Mouse (Mus musculus) CH12.LX (cell line): ENCODE measurements around the gene Ror1. TPM values are rescaled to one million over a fixed set of nuclear protein-coding genes. Genes with fewer than 3 reads are reported as not detected.

Source experiments
- DNase-seq: peaks from one replicate; pipeline ENCODE4 v3.0.0-alpha.2; 2013; ENCODE audit errors: extremely low read depth
- H3K27ac ChIP-seq: 2 replicates; pipeline ENCODE4 v1.5.1; 2012; ENCODE audit warnings: low read depth, mild to moderate bottlenecking, control low read depth, moderate library complexity; ENCODE audit not compliant: insufficient read depth
- H3K27me3 ChIP-seq: replicated peaks from 2 replicates; pipeline ENCODE3; 2012; ENCODE audit warnings: inconsistent platforms
- H3K36me3 ChIP-seq, 2 experiments: replicated peaks in 1 of 2; 2 replicates each; pipeline versions ENCODE3 to v1.6.1; 2012; ENCODE audit warnings: inconsistent platforms in 1 of 2, low read length in 1 of 2, mild to moderate bottlenecking in 1 of 2, mixed read lengths in 1 of 2, moderate library complexity in 1 of 2; ENCODE audit not compliant: control insufficient read depth in 1 of 2, insufficient read depth in 1 of 2
- H3K4me1 ChIP-seq, 2 experiments: 2 replicates each; pipeline ENCODE4 v1.6.1; 2012; ENCODE audit warnings: inconsistent platforms in 1 of 2, moderate library complexity in 1 of 2; ENCODE audit not compliant: insufficient read depth in 2 of 2, control insufficient read depth in 1 of 2
- H3K4me2 ChIP-seq: 2 replicates; pipeline ENCODE4 v1.6.1; 2012; ENCODE audit warnings: low read depth, mild to moderate bottlenecking, control low read depth; ENCODE audit not compliant: poor library complexity, insufficient read depth, severe bottlenecking
- H3K4me3 ChIP-seq, 3 experiments: fragments of 150-350 bp in 1 of 3; sonication (generic) in 1 of 3; replicated peaks in 1 of 3; 2 replicates each; pipeline versions ENCODE3 to v1.5.1; 2011 to 2012; ENCODE audit warnings: low read depth in 2 of 3, low read length in 2 of 3, mild to moderate bottlenecking in 2 of 3, moderate library complexity in 2 of 3, control low read depth in 1 of 3, improper control_type of control experiment in 1 of 3, inconsistent platforms in 1 of 3, mixed read lengths in 1 of 3; ENCODE audit not compliant: poor library complexity in 1 of 3
- H3K79me2 ChIP-seq: replicated peaks from 2 replicates; pipeline ENCODE4 v1.6.1; 2012; ENCODE audit warnings: mild to moderate bottlenecking, moderate library complexity; ENCODE audit not compliant: control insufficient read depth, poor library complexity, insufficient read depth, severe bottlenecking; ENCODE audit errors: extremely low read depth
- H3K9ac ChIP-seq: 2 replicates; pipeline ENCODE4 v1.6.1; 2012; ENCODE audit warnings: low read depth, mild to moderate bottlenecking, control low read depth, moderate library complexity; ENCODE audit not compliant: insufficient read depth
- H3K9me3 ChIP-seq: replicated peaks from 2 replicates; pipeline ENCODE3; 2012; ENCODE audit warnings: low read length, inconsistent platforms, mixed read lengths
- CHD1 ChIP-seq: IDR thresholded peaks from 2 replicates; pipeline ENCODE4 v1.6.1; 2012; ENCODE audit warnings: low read depth, low read length, improper control_type of control experiment, inconsistent platforms
- E2F4 ChIP-seq: IDR thresholded peaks from 2 replicates; pipeline ENCODE4 v1.6.1; 2011; ENCODE audit warnings: low read depth, low read length, improper control_type of control experiment; ENCODE audit not compliant: insufficient replicate concordance
- EP300 ChIP-seq: IDR thresholded peaks from 2 replicates; pipeline ENCODE4 v1.6.1; 2011; ENCODE audit warnings: low read length, improper control_type of control experiment
- ETS1 ChIP-seq: conservative IDR thresholded peaks from 2 replicates; pipeline ENCODE4 v1.6.1; 2012; ENCODE audit warnings: low read depth, mild to moderate bottlenecking, inconsistent platforms, low read length, improper control_type of control experiment, moderate library complexity
- GABPA ChIP-seq: IDR thresholded peaks from 2 replicates; pipeline ENCODE4 v1.6.1; 2012; ENCODE audit warnings: low read depth, low read length, improper control_type of control experiment, inconsistent platforms; ENCODE audit not compliant: insufficient replicate concordance
- HCFC1 ChIP-seq: IDR thresholded peaks from 2 replicates; pipeline ENCODE4 v1.6.1; 2012; ENCODE audit warnings: low read depth, mild to moderate bottlenecking, inconsistent platforms, low read length, improper control_type of control experiment
- IRF4 ChIP-seq: IDR thresholded peaks from 2 replicates; pipeline ENCODE4 v1.6.1; 2014; ENCODE audit warnings: low read depth, mild to moderate bottlenecking, inconsistent platforms, low read length, improper control_type of control experiment
- KAT2A ChIP-seq: IDR thresholded peaks from 2 replicates; pipeline ENCODE4 v1.6.1; 2012; ENCODE audit warnings: low read length, improper control_type of control experiment, inconsistent platforms; ENCODE audit not compliant: insufficient replicate concordance
- MAFK ChIP-seq: IDR thresholded peaks from 2 replicates; pipeline ENCODE4 v1.6.1; 2011; ENCODE audit warnings: low read length, improper control_type of control experiment; ENCODE audit not compliant: insufficient replicate concordance
- MAZ ChIP-seq: IDR thresholded peaks from 2 replicates; pipeline ENCODE4 v1.6.1; 2012; ENCODE audit warnings: low read depth, mild to moderate bottlenecking, inconsistent platforms, low read length, improper control_type of control experiment, moderate library complexity
- MEF2A ChIP-seq: IDR thresholded peaks from 2 replicates; pipeline ENCODE4 v1.6.1; 2014; ENCODE audit warnings: low read depth, mild to moderate bottlenecking, inconsistent platforms, low read length, improper control_type of control experiment, borderline replicate concordance
- MXI1 ChIP-seq: IDR thresholded peaks from 2 replicates; pipeline ENCODE4 v1.6.1; 2011; ENCODE audit warnings: mild to moderate bottlenecking, low read depth, low read length, improper control_type of control experiment
- MYC ChIP-seq: IDR thresholded peaks from 2 replicates; pipeline ENCODE4 v1.6.1; 2011; ENCODE audit warnings: low read depth, mild to moderate bottlenecking, improper control_type of control experiment, low read length
- NELFE ChIP-seq: IDR thresholded peaks from 2 replicates; pipeline ENCODE4 v1.6.1; 2011; ENCODE audit warnings: low read depth, low read length, improper control_type of control experiment
- NRF1 ChIP-seq: IDR thresholded peaks from 2 replicates; pipeline ENCODE4 v1.6.1; 2014; ENCODE audit warnings: low read depth, mild to moderate bottlenecking, inconsistent platforms, low read length, improper control_type of control experiment, moderate library complexity
- PAX5 ChIP-seq: IDR thresholded peaks from 2 replicates; pipeline ENCODE4 v1.6.1; 2012; ENCODE audit warnings: low read length, inconsistent platforms, mixed read lengths
- POLR2AphosphoS2 ChIP-seq: IDR thresholded peaks from 2 replicates; pipeline ENCODE4 v1.6.1; 2011; ENCODE audit warnings: low read depth, low read length, improper control_type of control experiment
- SMC3 ChIP-seq: IDR thresholded peaks from 2 replicates; pipeline ENCODE4 v1.6.1; 2011; ENCODE audit warnings: low read depth, low read length, improper control_type of control experiment
- TBP ChIP-seq: conservative IDR thresholded peaks from 2 replicates; pipeline ENCODE4 v1.6.1; 2011; ENCODE audit warnings: low read depth, low read length, improper control_type of control experiment
- TCF12 ChIP-seq: IDR thresholded peaks from 2 replicates; pipeline ENCODE4 v1.6.1; 2014; ENCODE audit warnings: low read depth, mild to moderate bottlenecking, inconsistent platforms, low read length, improper control_type of control experiment
- UBTF ChIP-seq: IDR thresholded peaks from 2 replicates; pipeline ENCODE4 v1.6.1; 2012; ENCODE audit warnings: low read depth, mild to moderate bottlenecking, inconsistent platforms, low read length, improper control_type of control experiment, moderate library complexity
- USF2 ChIP-seq: conservative IDR thresholded peaks from 2 replicates; pipeline ENCODE4 v1.6.1; 2011; ENCODE audit warnings: low read depth, low read length, improper control_type of control experiment
- ZC3H11A ChIP-seq: IDR thresholded peaks from 2 replicates; pipeline ENCODE4 v1.6.1; 2012; ENCODE audit warnings: low read depth, mild to moderate bottlenecking, inconsistent platforms, low read length, improper control_type of control experiment
- ZMIZ1 ChIP-seq: IDR thresholded peaks from 2 replicates; pipeline ENCODE4 v1.6.1; 2012; ENCODE audit warnings: low read depth, mild to moderate bottlenecking, inconsistent platforms, low read length, improper control_type of control experiment
- dilution Hi-C: fragments of 300-500 bp; cut with MboI; formaldehyde crosslinking; loops from 2 replicates; pipeline ENCODE4 v1.14.3; 2020; ENCODE audit warnings: low sequenced_read_pairs; ENCODE audit not compliant: extremely low pct_unique_long_range_greater_than_20kb, extremely low pct_ligation_motif_present
- in situ Hi-C: fragments of 300-500 bp; cut with MboI; formaldehyde crosslinking; loops from 3 replicates; pipeline ENCODE4 v1.14.3; 2019; ENCODE audit warnings: low sequenced_read_pairs, low pct_ligation_motif_present, low pct_unique_long_range_greater_than_20kb, mixed read lengths
- polyA plus RNA-seq: library from polyadenylated mRNA; unstranded; fragments of >175 nt; gene quantifications from 2 replicates; pipeline ENCODE4 v1.2.1, GENCODE M21; 2012; ENCODE audit warnings: low read depth; ENCODE audit not compliant: insufficient read length
- total RNA-seq, 2 experiments: library from RNA; depleted of rRNA; stranded (reverse); fragments of 300-350 nt in 1 of 2; fragments of >200 nt in 1 of 2; gene quantifications; 2 replicates each; pipeline ENCODE4 v1.2.3; 2012 to 2014

Ror1 gene
- total and polyA plus RNA-seq, 3 experiments: not detected

GRCm38 (mm10) chr4:100273356-100273755, 177.8 kb downstream of the Ror1 start:
- peaks cover 26% of the 10 kb centered on the region for H3K9me3 ChIP-seq
- dilution Hi-C loops: no loop called here
- TF ChIP-seq PAX5: no peak
- TF ChIP-seq ETS1: no peak
- no peak for TF ChIP-seq EP300
- no peak for TF ChIP-seq MAFK
- TF ChIP-seq MAZ: no peak
- no peak for TF ChIP-seq UBTF
- TF ChIP-seq NELFE: no peak
- no peak for TF ChIP-seq CHD1
- no peak for TF ChIP-seq HCFC1
- TF ChIP-seq GABPA: no peak
- no peak for TF ChIP-seq SMC3
- no peak for TF ChIP-seq USF2
- no peak for TF ChIP-seq TCF12
- TF ChIP-seq IRF4: no peak
- TF ChIP-seq KAT2A: no peak
- TF ChIP-seq MXI1: no peak
- no peak for TF ChIP-seq ZMIZ1
- TF ChIP-seq MEF2A: no peak
- TF ChIP-seq MYC: no peak

GRCm38 (mm10) chr4:100273807-100274480, 178.4 kb downstream of the Ror1 start:
- no peak overlapping the region for H3K9ac ChIP-seq
- no peak overlapping the region for H3K4me2 ChIP-seq
- no peaks in the 10 kb centered on the region for H3K4me1 ChIP-seq
- no peaks in the 10 kb centered on the region for H3K27me3 ChIP-seq
- in situ Hi-C loops (no loop called here), dilution Hi-C loops (no loop called here)
- no peak overlapping the region for H3K27ac ChIP-seq
- no peak for DNase-seq
- no peak overlapping the region for H3K4me3 ChIP-seq
- no peaks in the 10 kb centered on the region for H3K36me3 ChIP-seq
- peaks cover 27% of the 10 kb centered on the region for H3K9me3 ChIP-seq
- no peak for TF ChIP-seq TCF12
- no peak for TF ChIP-seq MYC
- no peak for TF ChIP-seq POLR2AphosphoS2
- TF ChIP-seq E2F4: no peak
- TF ChIP-seq ZC3H11A: no peak
- TF ChIP-seq TBP: no peak
- TF ChIP-seq ZMIZ1: no peak
- TF ChIP-seq NRF1: no peak
- TF ChIP-seq GABPA: no peak
- TF ChIP-seq MEF2A: no peak
- H3K79me2 ChIP-seq: no peaks in the 10 kb centered on the region

More at GRCm38 (mm10) chr4:100273356-100273755, 177.8 kb downstream of the Ror1 start:
- H3K27ac ChIP-seq: no peak overlapping the region
- DNase-seq: no peak
- H3K4me1 ChIP-seq: no peaks in the 10 kb centered on the region
- H3K9ac ChIP-seq: no peak overlapping the region
- H3K4me2 ChIP-seq: no peak overlapping the region
- H3K27me3 ChIP-seq: no peaks in the 10 kb centered on the region
- H3K4me3 ChIP-seq: no peak overlapping the region
- H3K79me2 ChIP-seq: no peaks in the 10 kb centered on the region
- in situ Hi-C loops: no loop called here
- H3K36me3 ChIP-seq: no peaks in the 10 kb centered on the region
